Mouse (Mus musculus) limb, embryonic 15.5 days (tissue): ENCODE results near the gene Kcnn4. TPM values are rescaled to one million over a fixed set of nuclear protein-coding genes. Genes with fewer than 3 reads are reported as not detected.

Experiments used
- ATAC-seq: fragments of 200-750 bp; cut with Nextera tagmentation; 2 replicates; pipeline ENCODE4 v1.8.0; 2017; ENCODE audit warnings: low read depth, moderate TSS enrichment; ENCODE audit not compliant: insufficient number of reproducible peaks, low FRiP score, low TSS enrichment
- H3K27ac ChIP-seq: fragments of 300-500 bp; sonication (generic); 2 replicates; pipeline ENCODE4 v1.5.1; 2015; ENCODE audit warnings: moderate library complexity, mild to moderate bottlenecking, inconsistent platforms
- H3K27me3 ChIP-seq: fragments of 300-500 bp; sonication (generic); 2 replicates; pipeline ENCODE4 v1.6.1; 2015; ENCODE audit warnings: inconsistent platforms
- H3K36me3 ChIP-seq: fragments of 300-500 bp; sonication (generic); 2 replicates; pipeline ENCODE4 v1.6.1; 2015; ENCODE audit warnings: inconsistent platforms
- H3K4me1 ChIP-seq: fragments of 300-500 bp; sonication (generic); 2 replicates; pipeline ENCODE4 v1.6.1; 2015; ENCODE audit warnings: inconsistent platforms
- H3K4me2 ChIP-seq: fragments of 300-500 bp; sonication (generic); 2 replicates; pipeline ENCODE4 v1.6.1; 2015; ENCODE audit warnings: mild to moderate bottlenecking, inconsistent platforms
- H3K4me3 ChIP-seq: fragments of 300-500 bp; sonication (generic); 2 replicates; pipeline ENCODE4 v1.5.1; 2015; ENCODE audit warnings: mild to moderate bottlenecking, inconsistent platforms
- H3K9ac ChIP-seq: fragments of 300-500 bp; sonication (generic); 2 replicates; pipeline ENCODE4 v1.6.1; 2015; ENCODE audit warnings: inconsistent platforms
- H3K9me3 ChIP-seq: fragments of 300-500 bp; sonication (generic); 2 replicates; pipeline ENCODE4 v1.6.1; 2016; ENCODE audit warnings: inconsistent platforms
- WGBS: fragments of 180-500 bp; shearing (Covaris S2); methylation state at CpG from one replicate; pipeline ENCODE4 v1.1.7; 2015; 5-methylcytosine and 5-hydroxymethylcytosine counted together
- polyA plus RNA-seq: library from polyadenylated mRNA; unstranded; fragments of >200 nt; fragmentation: Nextera tagmentation; extraction: Ambion mirVana; gene quantifications from 2 replicates; pipeline ENCODE4 v1.2.1, GENCODE M21; 2015

Gene Kcnn4
- polyA plus RNA-seq, 1 experiment from 2014 or later, result 3.0 TPM

GRCm38 (mm10) chr7:24346444-24346843, 23.6 kb upstream of the Kcnn4 start:
- WGBS, result 63% methylated on average over 5 of the region's 5 CpGs
- Histone ChIP-seq H3K9me3 (no peaks in the 10 kb centered on the region), H3K36me3 (no peaks in the 10 kb centered on the region), H3K4me3 (no peak overlapping the region), H3K4me2 (no peak overlapping the region), H3K27me3 (0 out of 2 replicates have a peak, but pooled peaks cover 4% of the 10 kb centered on the region), H3K27ac (no peak overlapping the region), H3K9ac (no peak overlapping the region), H3K4me1 (no peaks in the 10 kb centered on the region)
- ATAC-seq, result no peak

- Histone ChIP-seq H3K27me3 (0 out of 2 replicates have a peak, but pooled peaks cover 9% of the 10 kb centered on the region), H3K4me3 (no peak within 1 kb of the TSS), H3K27ac (no peak within 1 kb of the TSS), H3K9me3 (no peaks in the 10 kb centered on the region), H3K9ac (no peak within 1 kb of the TSS), H3K4me2 (no peak within 1 kb of the TSS), H3K36me3 (no peaks in the 10 kb centered on the region), H3K4me1 (no peaks in the 10 kb centered on the region)
- WGBS, result 36% methylated on average over 6 of the region's 6 CpGs
- ATAC-seq, result no peak
These were observed 21.2 kb upstream of the Kcnn4 start, which contains the start of gene Lypd5 for GRCm38 (mm10) chr7:24348896-24349295. Gene Lypd5 (plus strand): TSS chr7:24349196.

DNA sequence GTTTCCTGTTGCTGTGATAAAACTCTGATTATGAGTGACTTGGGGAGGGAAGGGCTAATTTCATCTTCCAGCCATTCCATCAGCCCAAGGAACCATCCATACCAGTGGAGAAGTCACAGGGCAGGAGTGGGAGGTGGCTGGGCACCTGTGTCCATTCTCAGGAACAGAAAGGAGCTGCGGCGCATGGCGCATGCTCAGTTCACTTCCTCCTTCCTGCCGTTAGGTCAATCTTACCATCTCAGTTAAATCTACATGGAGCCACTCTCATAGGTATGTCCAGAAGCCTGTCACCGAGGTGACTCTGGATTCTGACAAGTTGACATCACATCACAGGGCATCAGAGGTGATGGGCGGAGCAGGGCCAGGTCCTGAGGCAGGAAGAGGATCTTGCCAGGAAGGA, 14.4 kb upstream of the Kcnn4 start:
- no peaks in the 10 kb centered on the region for H3K4me1 ChIP-seq
- H3K4me2 ChIP-seq, result no peak overlapping the region
- no peaks in the 10 kb centered on the region for H3K36me3 ChIP-seq
- H3K4me3 ChIP-seq, result no peak overlapping the region
- H3K9ac ChIP-seq, result no peak overlapping the region
- H3K27ac ChIP-seq, result no peak overlapping the region
- H3K9me3 ChIP-seq, result no peaks in the 10 kb centered on the region
- no peak for ATAC-seq
- WGBS, result 87% methylated on average over 6 of the region's 6 CpGs
- H3K27me3 ChIP-seq, result 0 out of 2 replicates have a peak, but pooled peaks cover 9% of the 10 kb centered on the region

DNA sequence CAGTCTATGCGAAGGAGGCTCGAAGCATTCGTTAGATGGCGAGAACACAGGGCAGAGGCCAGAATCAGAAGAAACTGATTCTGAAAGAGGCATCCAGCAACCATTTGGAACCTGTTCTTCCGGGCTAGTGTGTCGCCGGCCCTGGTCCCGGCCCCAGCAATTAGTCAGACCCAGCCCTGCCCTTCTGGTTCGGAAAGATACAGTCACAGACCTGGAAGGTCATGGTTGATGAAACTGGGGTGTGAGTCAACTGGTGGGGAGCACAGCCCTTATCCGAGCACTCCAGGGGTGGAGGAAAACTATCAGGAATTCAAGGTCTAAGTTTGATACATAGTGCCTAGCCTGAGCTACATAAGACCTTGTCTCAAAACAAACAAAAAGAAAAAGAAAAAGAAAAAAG, 14.0 kb upstream of the Kcnn4 start:
- Histone ChIP-seq H3K27me3 (0 out of 2 replicates have a peak, but pooled peaks cover 7% of the 10 kb centered on the region), H3K9ac (no peak overlapping the region), H3K4me3 (no peak overlapping the region), H3K4me1 (no peaks in the 10 kb centered on the region), H3K27ac (no peak overlapping the region), H3K9me3 (no peaks in the 10 kb centered on the region), H3K36me3 (no peaks in the 10 kb centered on the region), H3K4me2 (no peak overlapping the region)
- ATAC-seq, result no peak
- WGBS, result 69% methylated on average over 10 of the region's 10 CpGs

DNA sequence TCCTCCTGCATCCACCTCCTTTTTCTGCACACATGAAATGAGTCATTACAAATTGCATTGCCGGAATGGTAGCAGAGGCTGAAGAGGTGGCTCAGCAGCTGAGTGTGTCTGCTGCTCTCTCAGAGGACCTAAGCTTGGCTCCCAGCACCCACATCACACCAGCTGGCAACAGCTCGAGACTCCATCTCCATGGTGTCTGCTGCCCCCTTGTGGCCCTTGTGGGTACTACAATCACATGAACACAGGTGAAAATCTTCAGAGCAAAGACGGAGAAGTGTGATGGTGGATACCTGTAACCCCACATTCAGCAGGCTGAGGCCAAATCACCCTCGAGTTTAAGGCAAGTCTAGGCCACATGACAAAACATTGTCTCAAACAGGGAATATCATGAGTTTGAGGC, 12.2 kb upstream of the Kcnn4 start:
- H3K4me1 ChIP-seq, result no peaks in the 10 kb centered on the region
- no peaks in the 10 kb centered on the region for H3K9me3 ChIP-seq
- 45% methylated on average over 4 of the region's 4 CpGs for WGBS
- H3K4me2 ChIP-seq, result no peak overlapping the region
- no peak overlapping the region for H3K27ac ChIP-seq
- no peak overlapping the region for H3K4me3 ChIP-seq
- no peak overlapping the region for H3K9ac ChIP-seq
- H3K36me3 ChIP-seq, result no peaks in the 10 kb centered on the region
- no peak for ATAC-seq
- H3K27me3 ChIP-seq, result 0 out of 2 replicates have a peak, but pooled peaks cover 5% of the 10 kb centered on the region

GRCm38 (mm10) chr7:24359269-24359668, 10.8 kb upstream of the Kcnn4 start:
- H3K9me3 ChIP-seq, result no peaks in the 10 kb centered on the region
- H3K4me1 ChIP-seq, result no peaks in the 10 kb centered on the region
- no peak overlapping the region for H3K4me3 ChIP-seq
- H3K36me3 ChIP-seq, result no peaks in the 10 kb centered on the region
- 26% methylated on average over 9 of the region's 9 CpGs for WGBS
- no peak for ATAC-seq
- H3K27ac ChIP-seq, result no peak overlapping the region
- no peak overlapping the region for H3K4me2 ChIP-seq
- H3K27me3 ChIP-seq, result no peaks in the 10 kb centered on the region; the same call in 1 of the 2 replicates
- no peak overlapping the region for H3K9ac ChIP-seq

- ATAC-seq, result no peak
- H3K4me1 ChIP-seq, result no peaks in the 10 kb centered on the region; the same call in 1 of the 2 replicates
- no peaks in the 10 kb centered on the region; the same call in 1 of the 2 replicates for H3K27me3 ChIP-seq
- H3K36me3 ChIP-seq, result no peaks in the 10 kb centered on the region
- WGBS, result 65% methylated on average over 4 of the region's 4 CpGs
- H3K27ac ChIP-seq, result no peak overlapping the region
- H3K4me3 ChIP-seq, result no peak overlapping the region
- no peak overlapping the region for H3K9ac ChIP-seq
- H3K9me3 ChIP-seq, result no peaks in the 10 kb centered on the region
- no peak overlapping the region for H3K4me2 ChIP-seq
These were observed 9.1 kb upstream of the Kcnn4 start for GRCm38 (mm10) chr7:24361001-24361400.

GRCm38 (mm10) chr7:24363228-24363627, 6.8 kb upstream of the Kcnn4 start:
- WGBS, result 27% methylated on average over 7 of the region's 7 CpGs
- Histone ChIP-seq H3K9me3 (no peaks in the 10 kb centered on the region), H3K4me1 (no peaks in the 10 kb centered on the region; the same call in 1 of the 2 replicates), H3K27ac (no peak overlapping the region), H3K36me3 (no peaks in the 10 kb centered on the region), H3K9ac (no peak overlapping the region), H3K4me3 (no peak overlapping the region), H3K4me2 (no peak overlapping the region), H3K27me3 (no peaks in the 10 kb centered on the region; the same call in 1 of the 2 replicates)
- ATAC-seq, result no peak

DNA sequence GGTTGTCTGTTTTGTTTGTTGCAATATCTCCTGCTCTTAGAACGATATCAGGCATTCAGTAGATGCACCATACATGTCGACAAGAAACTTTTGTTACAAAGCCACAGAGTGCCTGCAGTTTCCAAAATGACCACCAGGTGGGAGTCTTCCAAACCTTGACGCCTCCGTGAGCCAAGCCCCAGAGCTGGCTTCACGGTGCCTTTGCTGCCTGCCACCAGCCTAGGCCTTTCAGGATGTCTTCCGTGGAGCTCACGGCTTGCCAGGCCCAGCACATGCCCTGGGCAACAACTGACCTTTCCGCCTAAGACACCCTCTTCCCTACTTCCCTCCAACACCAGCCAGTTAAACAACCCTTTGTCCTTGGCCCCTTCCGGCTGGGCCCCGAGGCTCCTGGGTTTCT, 5.2 kb upstream of the Kcnn4 start:
- H3K9me3 ChIP-seq, result no peaks in the 10 kb centered on the region
- no peak overlapping the region for H3K9ac ChIP-seq
- no peak overlapping the region for H3K4me2 ChIP-seq
- no peak overlapping the region for H3K27ac ChIP-seq
- H3K4me1 ChIP-seq, result peaks cover 4% of the 10 kb centered on the region
- H3K4me3 ChIP-seq, result no peak overlapping the region
- ATAC-seq, result no peak
- no peaks in the 10 kb centered on the region; the same call in 1 of the 2 replicates for H3K27me3 ChIP-seq
- no peaks in the 10 kb centered on the region for H3K36me3 ChIP-seq
- 18% methylated on average over 10 of the region's 10 CpGs for WGBS

DNA sequence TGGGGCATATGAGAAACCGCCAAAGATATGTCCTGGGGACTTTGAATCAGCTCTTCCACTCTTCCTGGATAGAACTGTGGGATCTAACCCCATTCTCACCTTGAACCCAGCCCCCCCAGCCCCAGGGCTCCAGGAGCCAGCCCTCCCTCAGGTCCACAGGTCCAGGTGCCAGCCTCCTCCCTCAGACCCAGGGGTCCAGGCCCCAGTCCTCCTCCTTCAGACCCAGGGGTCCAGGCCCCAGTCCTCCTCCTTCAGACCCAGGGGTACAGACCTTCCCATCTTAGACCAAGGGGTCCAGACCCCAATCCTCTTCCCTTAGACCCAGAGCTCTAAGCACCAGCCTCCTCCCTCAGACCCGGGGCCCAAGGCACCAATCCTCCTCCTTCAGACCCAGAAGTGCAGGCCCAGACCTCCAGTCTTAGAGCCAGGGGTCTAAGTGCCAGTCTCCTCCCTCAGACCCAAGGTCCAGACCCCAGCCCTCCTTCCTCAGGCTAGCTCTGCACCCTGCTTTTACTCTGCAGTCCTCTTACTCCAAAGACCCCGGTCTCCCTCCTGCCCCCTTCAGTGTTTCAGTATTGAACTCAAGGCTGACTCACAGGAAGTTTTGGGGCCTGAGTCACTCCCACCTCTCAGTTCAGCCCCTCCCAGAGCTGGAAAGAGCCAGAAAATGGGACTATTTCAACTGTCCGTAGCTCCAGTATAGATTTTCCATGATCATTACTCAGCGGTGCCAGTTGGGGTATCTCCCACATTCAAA, 4.6 kb upstream of the Kcnn4 start:
- WGBS, result 80% methylated on average over 5 of the region's 5 CpGs
- H3K36me3 ChIP-seq, result no peaks in the 10 kb centered on the region
- H3K27me3 ChIP-seq, result no peaks in the 10 kb centered on the region; the same call in 1 of the 2 replicates
- H3K4me3 ChIP-seq, result no peak overlapping the region
- H3K4me2 ChIP-seq, result no peak overlapping the region
- H3K4me1 ChIP-seq, result peaks cover 10% of the 10 kb centered on the region
- no peak for ATAC-seq
- H3K27ac ChIP-seq, result no peak overlapping the region
- H3K9ac ChIP-seq, result no peak overlapping the region
- no peaks in the 10 kb centered on the region for H3K9me3 ChIP-seq

DNA sequence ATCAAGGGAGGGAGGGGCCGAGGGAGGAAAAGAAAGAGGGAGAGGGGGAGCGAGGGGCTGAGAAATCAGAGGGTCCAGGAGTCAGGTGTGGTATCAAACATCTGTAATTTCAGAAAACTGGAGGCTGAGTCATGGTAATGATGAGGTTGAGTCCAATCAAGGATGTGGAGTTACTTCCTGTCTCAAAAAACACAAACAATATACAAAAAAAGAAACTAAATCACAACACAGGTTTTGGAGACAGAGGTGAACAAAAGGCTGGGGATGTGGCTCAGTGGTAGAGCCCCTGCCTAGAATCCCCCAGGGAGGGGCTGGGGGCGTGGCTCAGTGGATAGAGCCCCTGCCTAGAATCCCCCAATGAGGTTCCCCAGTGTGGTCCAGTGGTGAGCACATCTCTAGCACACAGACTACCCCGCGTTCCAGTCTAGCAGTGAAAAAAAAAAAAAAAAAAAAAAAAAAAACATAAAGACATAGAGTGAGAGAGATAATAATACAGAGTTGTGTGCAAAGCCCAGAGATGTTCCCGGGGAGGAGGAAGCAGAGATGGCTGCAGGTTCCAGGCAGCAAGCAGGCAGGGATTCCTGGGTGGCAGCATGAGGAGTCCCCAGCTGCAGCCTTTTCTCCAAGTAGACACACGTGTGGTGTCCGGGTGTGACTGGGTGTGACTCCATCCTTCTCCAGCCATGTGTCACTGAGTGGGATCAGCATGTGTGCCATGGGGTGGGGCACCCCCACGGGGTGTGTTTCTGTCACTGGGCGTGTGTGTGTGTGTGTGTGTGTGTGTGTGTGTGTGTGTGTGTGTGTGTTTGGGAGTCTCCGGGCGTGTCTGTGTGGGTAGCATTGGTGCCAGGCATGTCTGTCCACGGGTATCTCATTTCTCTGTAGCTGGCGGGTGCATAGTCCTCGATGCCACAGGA, 3.1 kb upstream of the Kcnn4 start:
- no peak for ATAC-seq
- H3K9ac ChIP-seq, result no peak overlapping the region
- WGBS, result 67% methylated on average over 15 of the region's 15 CpGs
- H3K27ac ChIP-seq, result no peak overlapping the region
- no peak overlapping the region for H3K4me2 ChIP-seq
- H3K9me3 ChIP-seq, result no peaks in the 10 kb centered on the region
- H3K36me3 ChIP-seq, result no peaks in the 10 kb centered on the region
- H3K4me3 ChIP-seq, result no peak overlapping the region
- peaks cover 14% of the 10 kb centered on the region for H3K4me1 ChIP-seq
- H3K27me3 ChIP-seq, result no peaks in the 10 kb centered on the region; the same call in 1 of the 2 replicates

DNA sequence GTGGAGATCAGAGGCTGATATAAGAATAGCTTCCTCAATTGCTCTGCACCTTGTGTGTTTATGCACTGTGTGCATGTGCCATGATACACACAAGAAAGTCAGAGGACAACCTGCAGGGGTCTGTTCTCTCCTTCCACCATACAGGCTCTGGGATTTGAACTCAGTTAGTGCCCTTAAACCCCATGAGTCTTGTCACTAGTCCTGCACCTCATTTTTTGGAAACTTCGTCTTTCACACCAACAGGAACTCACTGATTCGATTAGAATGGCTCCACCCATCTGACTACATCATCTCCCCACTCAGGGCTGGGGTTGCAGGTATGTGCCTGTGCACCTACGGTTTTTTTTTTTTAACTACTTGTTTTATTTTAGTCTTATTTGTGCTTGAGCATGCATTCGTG, 1.8 kb upstream of the Kcnn4 start:
- WGBS, result 47% methylated on average over 4 of the region's 4 CpGs
- ATAC-seq, result no peak

More for the DNA sequence above, 1.8 kb upstream of the Kcnn4 start:
- Histone ChIP-seq H3K4me3 (no peak overlapping the region), H3K4me1 (peaks cover 17% of the 10 kb centered on the region), H3K9me3 (no peaks in the 10 kb centered on the region), H3K27me3 (no peaks in the 10 kb centered on the region; the same call in 1 of the 2 replicates), H3K27ac (no peak overlapping the region), H3K36me3 (no peaks in the 10 kb centered on the region), H3K4me2 (no peak overlapping the region), H3K9ac (no peak overlapping the region)
